Mouse (Mus musculus) lung, adult 2 months (tissue): ENCODE results near the gene Ppm1n. TPM values are rescaled to one million over a fixed set of nuclear protein-coding genes. Genes with fewer than 3 reads are reported as not detected.

ENCODE experiments used
- DNase-seq: peaks from one replicate; pipeline ENCODE4 v3.0.0; 2022
- H3K4me1 ChIP-seq: fragments of 200-500 bp; 2 replicates; pipeline ENCODE4 v1.6.1; 2011; ENCODE audit warnings: low read length; ENCODE audit not compliant: control insufficient read depth, insufficient read depth
- H3K4me3 ChIP-seq: fragments of 200-500 bp; replicated peaks from 2 replicates; pipeline ENCODE3; 2011; ENCODE audit warnings: low read depth, mild to moderate bottlenecking, control low read depth, low read length; ENCODE audit errors: extremely low read depth
- CTCF ChIP-seq: fragments of 200-500 bp; IDR thresholded peaks from 2 replicates; pipeline ENCODE4 v1.5.1; 2011; ENCODE audit warnings: mild to moderate bottlenecking, low read length, control low read depth; ENCODE audit not compliant: insufficient read depth
- POLR2A ChIP-seq: fragments of 200-500 bp; IDR thresholded peaks from 2 replicates; pipeline ENCODE4 v1.6.1; 2011; ENCODE audit warnings: low read depth, mild to moderate bottlenecking, control low read depth, low read length, borderline replicate concordance; ENCODE audit errors: extremely low read depth
- WGBS: fragments of 180-500 bp; shearing (Covaris S2); methylation state at CpG from one replicate; pipeline ENCODE4 v1.1.7; 2018; 5-methylcytosine and 5-hydroxymethylcytosine counted together
- polyA plus RNA-seq: library from polyadenylated mRNA; depleted of rRNA; stranded (reverse); fragments of >200 nt; gene quantifications from 2 replicates; pipeline ENCODE4 v1.2.3, GENCODE M21; 2012; rRNA removed

The Ppm1n gene
- polyA plus RNA-seq = 0.23 and 0.36 TPM in 2 replicates

GRCm38 (mm10) chr7:19279581-19280114 lies at the start of gene Ppm1n:
Gene Ppm1n (minus strand): TSS chr7:19280064.
- WGBS = 2% methylated on average over 46 of the region's 46 CpGs
- Histone ChIP-seq H3K4me1 (no peaks in the 10 kb centered on the region), H3K4me3 (no peak within 1 kb of the TSS)
- no peak for DNase-seq
- TF ChIP-seq POLR2A (no peak), CTCF (no peak)

- TF ChIP-seq POLR2A (no peak), CTCF (no peak)
- DNase-seq = no peak
- Histone ChIP-seq H3K4me3 (no peak overlapping the region), H3K4me1 (peaks cover 11% of the 10 kb centered on the region)
These were observed 48.6 kb upstream of the Ppm1n start for GRCm38 (mm10) chr7:19328425-19328824.

- H3K4me3 ChIP-seq = no peak overlapping the region
- peaks cover 9% of the 10 kb centered on the region for H3K4me1 ChIP-seq
- TF ChIP-seq CTCF = no peak
- no peak for TF ChIP-seq POLR2A
- no peak for DNase-seq
- 69% methylated on average over 5 of the region's 5 CpGs for WGBS
These were observed 47.9 kb upstream of the Ppm1n start for GRCm38 (mm10) chr7:19327782-19328181.

- TF ChIP-seq POLR2A = peak; percentile 82; the same call in 1 of the 2 replicates
- no peak for TF ChIP-seq CTCF
- WGBS = 1% methylated on average over 22 of the region's 22 CpGs
- Histone ChIP-seq H3K4me1 (peaks cover 6% of the 10 kb centered on the region), H3K4me3 (peak overlapping the region; percentile 33)
- DNase-seq = peak; percentile 87
These were observed 47.3 kb upstream of the Ppm1n start for GRCm38 (mm10) chr7:19327128-19327527.

GRCm38 (mm10) chr7:19326359-19326758 lies 46.5 kb upstream of the Ppm1n start:
- peak; percentile 92 for DNase-seq
- Histone ChIP-seq H3K4me3 (no peak overlapping the region), H3K4me1 (peaks cover 6% of the 10 kb centered on the region)
- under 1% methylated on average over 20 of the region's 20 CpGs for WGBS
- no peak for TF ChIP-seq CTCF
- 0 out of 2 replicates have a peak, but pooled peaks have one; percentile 27 for TF ChIP-seq POLR2A

GRCm38 (mm10) chr7:19325262-19326199 lies 45.7 kb upstream of the Ppm1n start:
- no peak for DNase-seq
- no peak for TF ChIP-seq CTCF
- no peak for TF ChIP-seq POLR2A
- Histone ChIP-seq H3K4me1 (peaks cover 6% of the 10 kb centered on the region), H3K4me3 (no peak overlapping the region)
- WGBS = 67% methylated on average over 21 of the region's 21 CpGs

- Histone ChIP-seq H3K4me1 (peaks cover 11% of the 10 kb centered on the region), H3K4me3 (no peak overlapping the region)
- TF ChIP-seq CTCF = no peak
- no peak for DNase-seq
- WGBS = 81% methylated on average over 11 of the region's 11 CpGs
These were observed 44.4 kb upstream of the Ppm1n start for GRCm38 (mm10) chr7:19324221-19324620.

GRCm38 (mm10) chr7:19322489-19322888 lies 42.6 kb upstream of the Ppm1n start:
- H3K4me3 ChIP-seq = no peak overlapping the region
- H3K4me1 ChIP-seq = peaks cover 12% of the 10 kb centered on the region
- TF ChIP-seq CTCF = no peak
- no peak for TF ChIP-seq POLR2A
- DNase-seq = no peak
- 43% methylated on average over 9 of the region's 9 CpGs for WGBS

- Histone ChIP-seq H3K4me1 (peaks cover 14% of the 10 kb centered on the region), H3K4me3 (no peak overlapping the region)
- 28% methylated on average over 5 of the region's 5 CpGs for WGBS
- TF ChIP-seq POLR2A (no peak), CTCF (no peak)
- no peak for DNase-seq
These were observed 41.6 kb upstream of the Ppm1n start for GRCm38 (mm10) chr7:19321464-19321863.

- TF ChIP-seq POLR2A = no peak
- no peak for TF ChIP-seq CTCF
- Histone ChIP-seq H3K4me1 (peaks cover 12% of the 10 kb centered on the region), H3K4me3 (no peak overlapping the region)
- WGBS = 36% methylated on average over 7 of the region's 7 CpGs
- no peak for DNase-seq
These were observed 40.8 kb upstream of the Ppm1n start for GRCm38 (mm10) chr7:19320637-19321036.
